Mouse (Mus musculus) liver, adult (tissue): ENCODE measurements around the gene Setd2.

Source experiments
- GATA4 ChIP-seq: IDR thresholded peaks from 2 replicates; pipeline ENCODE4 v1.6.1; 2014; ENCODE audit warnings: mild to moderate bottlenecking, low read length; ENCODE audit not compliant: insufficient replicate concordance

Gene Setd2

DNA sequence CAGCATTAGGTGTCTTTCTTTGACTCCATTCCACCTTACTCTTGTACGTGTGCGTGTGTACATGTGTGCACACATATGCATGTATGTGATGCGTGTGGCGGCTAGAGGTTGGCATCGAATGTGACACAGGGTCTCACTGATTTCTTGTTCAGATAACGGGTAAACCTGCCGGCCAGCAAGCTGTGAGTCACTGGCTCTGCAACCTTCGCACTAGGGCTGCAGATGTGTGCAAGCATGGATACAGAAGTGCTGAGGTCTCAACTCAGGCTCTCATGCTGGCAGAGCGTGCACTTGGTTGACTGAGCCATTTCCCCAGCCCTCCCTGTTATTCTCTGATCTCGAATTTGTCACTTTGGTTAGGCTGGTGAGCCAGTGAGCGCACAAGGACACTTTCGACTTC, 127.1 kb downstream of the Setd2 start:
- no peak for TF ChIP-seq GATA4

DNA sequence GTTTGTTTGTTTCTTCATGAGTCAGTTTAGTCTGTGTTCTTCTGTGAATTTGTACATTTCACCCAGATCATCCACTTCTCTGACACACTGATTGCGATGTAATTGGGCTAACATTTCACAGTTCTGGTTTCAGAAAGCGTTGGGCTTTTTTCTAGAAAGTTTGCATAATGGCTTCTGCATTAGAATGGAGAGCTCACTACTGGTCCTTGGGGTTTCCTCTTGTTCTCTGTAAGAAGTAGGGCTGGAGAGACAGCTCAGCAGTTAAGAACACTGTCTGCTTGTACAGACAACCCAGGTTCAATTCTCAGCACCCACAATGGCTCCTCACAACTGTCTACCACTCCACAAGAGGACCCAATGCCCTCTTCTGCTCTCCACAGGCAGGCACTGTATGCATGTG, 127.8 kb downstream of the Setd2 start:
- no peak for TF ChIP-seq GATA4

DNA sequence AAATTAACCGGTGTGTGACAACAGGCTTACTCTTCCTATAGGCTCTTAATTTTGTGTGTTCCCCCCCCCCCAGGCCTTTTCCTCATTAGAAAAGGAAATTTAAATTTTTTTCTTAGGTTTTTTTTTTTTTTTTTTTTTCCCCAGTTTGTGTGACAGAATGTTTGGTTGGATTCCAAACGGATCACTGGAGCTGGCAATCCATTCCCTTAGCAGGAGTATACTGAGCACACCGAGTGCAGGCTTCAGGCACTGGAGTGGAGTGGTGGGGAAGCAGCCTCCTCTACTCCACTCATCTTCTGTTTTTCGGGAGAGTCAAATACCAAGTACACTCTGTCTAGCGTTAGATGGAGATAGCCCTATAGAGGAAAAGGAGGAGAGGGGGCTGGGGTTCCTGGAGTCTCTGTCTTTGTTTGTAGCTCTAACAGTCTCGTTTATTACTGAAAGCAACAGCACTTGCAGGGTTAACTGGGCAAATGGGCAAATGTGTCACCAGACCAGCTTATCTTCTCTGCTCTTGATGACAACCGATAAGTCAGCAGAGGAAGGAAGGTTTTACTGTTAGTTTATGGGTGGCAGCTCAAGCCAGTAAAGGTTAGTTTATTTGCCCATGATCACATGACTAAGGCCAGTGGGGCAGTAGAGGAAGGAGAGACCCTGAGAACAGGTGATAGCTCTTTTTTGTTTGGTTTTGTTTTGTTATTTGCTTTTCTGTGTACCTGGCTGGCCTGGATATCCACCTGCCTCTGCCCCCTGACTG, 128.6 kb downstream of the Setd2 start:
- TF ChIP-seq GATA4, result peak; percentile 55; the same call in 1 of the 2 replicates

DNA sequence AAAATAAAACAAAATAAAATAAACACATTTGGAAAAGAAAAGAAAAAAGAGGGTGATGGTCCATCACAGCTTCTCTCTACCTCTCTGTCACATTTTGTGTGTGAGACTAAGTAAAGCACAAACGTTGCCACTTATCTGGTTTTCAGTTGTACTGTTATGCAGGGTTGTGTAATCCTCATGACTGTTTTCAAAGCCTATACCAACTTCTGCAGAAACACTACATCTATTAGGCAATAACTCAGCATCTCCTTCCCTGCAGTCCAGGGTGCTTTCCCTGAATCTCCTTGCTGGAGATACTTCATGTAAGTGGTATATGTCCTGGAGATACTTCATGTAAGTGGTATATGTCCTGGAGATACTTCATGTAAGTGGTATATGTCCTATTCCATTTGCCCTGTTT, 130.4 kb downstream of the Setd2 start:
- TF ChIP-seq GATA4, result no peak

DNA sequence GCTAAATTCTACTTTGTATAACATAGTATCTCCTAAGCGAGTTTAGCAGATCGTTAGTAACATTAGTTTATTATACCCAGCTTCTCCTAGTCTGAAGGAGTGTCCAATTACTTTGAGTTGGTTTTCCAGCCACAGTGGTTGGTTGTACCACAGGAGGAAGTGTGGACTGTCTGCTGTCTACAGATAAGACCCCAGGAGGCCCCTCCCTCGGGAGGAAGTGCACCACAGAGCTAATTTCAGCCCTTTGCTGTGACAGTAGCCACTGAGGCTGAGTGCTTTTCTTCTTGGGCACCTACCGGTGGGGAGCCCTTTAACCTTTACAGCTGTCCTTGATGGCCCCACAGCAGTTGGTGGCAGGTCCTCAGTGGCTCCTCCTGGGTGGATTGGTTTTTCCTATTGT, 133.5 kb downstream of the Setd2 start:
- peak; percentile 70; the same call in 1 of the 2 replicates for TF ChIP-seq GATA4

DNA sequence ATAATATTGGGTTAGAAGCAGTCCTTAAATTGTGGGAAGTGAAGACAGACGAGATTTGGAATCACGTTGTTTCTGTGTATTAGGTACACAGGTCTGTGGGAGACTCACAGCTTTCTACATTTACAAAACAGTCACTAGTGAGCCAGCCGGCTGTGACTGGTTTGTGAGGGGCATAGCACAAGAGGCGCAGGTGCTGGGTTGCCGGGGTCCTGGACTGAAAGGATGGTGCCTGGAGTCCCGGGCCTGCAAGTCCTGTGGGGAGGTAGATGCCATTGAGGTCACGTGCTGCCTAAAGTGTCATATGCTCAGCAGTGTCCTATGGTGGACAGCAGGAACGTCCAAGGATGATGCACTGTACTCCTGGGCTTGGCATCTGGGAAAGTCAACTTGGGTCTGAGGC, 134.0 kb downstream of the Setd2 start:
- no peak for TF ChIP-seq GATA4

DNA sequence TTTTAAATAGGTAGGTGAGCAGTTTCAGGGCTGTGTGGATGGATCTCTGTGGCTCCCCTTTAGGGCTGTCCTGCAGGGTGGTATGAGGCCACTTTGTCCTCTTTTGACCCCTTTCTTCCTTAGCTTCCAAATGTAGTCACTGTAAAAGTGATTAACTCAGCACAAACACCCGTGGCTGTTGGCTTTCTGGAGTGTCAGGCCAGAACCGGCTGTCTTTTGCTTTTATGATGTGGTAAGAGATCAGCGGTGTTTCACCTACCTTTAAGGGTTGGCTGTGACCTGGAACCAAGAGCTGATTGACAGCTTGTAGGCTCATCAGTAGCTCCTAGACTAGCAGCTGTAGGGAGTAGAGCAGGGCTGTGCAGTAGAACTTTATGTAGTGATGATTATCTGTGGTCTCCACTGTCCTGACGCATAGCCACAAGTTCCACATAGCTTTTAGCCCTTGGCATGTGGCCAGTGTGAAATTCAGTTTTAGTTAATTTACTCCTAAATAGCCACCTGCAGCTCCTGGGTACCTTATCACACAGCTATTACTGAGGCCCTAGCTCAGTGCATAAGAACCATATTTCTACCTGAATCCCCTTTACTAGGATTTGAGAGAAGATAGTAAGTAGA, 134.9 kb downstream of the Setd2 start:
- TF ChIP-seq GATA4, result no peak
